Mouse (Mus musculus) cerebellum, postnatal 14 days (tissue): ENCODE results near the gene Vps13d.
"Not testable (repeated sequence)": the region's sequence is repeated elsewhere in the genome, so short reads cannot be mapped to it uniquely, and the experiment has no call there.

Experiments used
- DNase-seq, 2 experiments: peaks; one replicate each; pipeline ENCODE4 v3.0.0; 2021; ENCODE audit warnings: mixed read lengths in 2 of 2

Gene Vps13d

GRCm38 (mm10) chr4:145210564-145210963 is 15.8 kb upstream of the Vps13d start:
- no peak for DNase-seq

GRCm38 (mm10) chr4:145209690-145210088 is 14.9 kb upstream of the Vps13d start:
- no peak for DNase-seq

- DNase-seq: no peak
Measured at GRCm38 (mm10) chr4:145209076-145209689, 14.4 kb upstream of the Vps13d start.

- no peak for DNase-seq
Measured at GRCm38 (mm10) chr4:145207718-145208371, 13.0 kb upstream of the Vps13d start.

- no peak for DNase-seq
Measured at GRCm38 (mm10) chr4:145204779-145205178, 10.0 kb upstream of the Vps13d start.

- DNase-seq: no peak
Measured at GRCm38 (mm10) chr4:145203305-145203704, 8.5 kb upstream of the Vps13d start.

GRCm38 (mm10) chr4:145201424-145201823 is 6.6 kb upstream of the Vps13d start:
- DNase-seq: no peak

- DNase-seq: no peak
Measured at GRCm38 (mm10) chr4:145199982-145200699, 5.3 kb upstream of the Vps13d start.

- DNase-seq: no peak
Measured at GRCm38 (mm10) chr4:145196586-145196985, 1.8 kb upstream of the Vps13d start.

- no peak for DNase-seq
Measured at GRCm38 (mm10) chr4:145195172-145195571, 367 bp upstream of the Vps13d start.

- peak; percentile 57 to 63 for DNase-seq
Measured at GRCm38 (mm10) chr4:145193991-145194511, 754 bp downstream of the Vps13d start.

- DNase-seq: no peak
Measured at GRCm38 (mm10) chr4:145193406-145193805, 1.4 kb downstream of the Vps13d start.

GRCm38 (mm10) chr4:145192686-145193085 is 2.1 kb downstream of the Vps13d start:
- peak in 1 of 2 experiments; percentile 43 for DNase-seq

- no peak for DNase-seq
Measured at GRCm38 (mm10) chr4:145188561-145188960, 6.2 kb downstream of the Vps13d start.

GRCm38 (mm10) chr4:145187619-145188018 is 7.2 kb downstream of the Vps13d start:
- DNase-seq: no peak

GRCm38 (mm10) chr4:145178918-145179549 is 15.8 kb downstream of the Vps13d start:
- DNase-seq: no peak

GRCm38 (mm10) chr4:145165542-145165941 is 29.3 kb downstream of the Vps13d start:
- not testable (repeated sequence) for DNase-seq

GRCm38 (mm10) chr4:145164111-145164510 is 30.7 kb downstream of the Vps13d start:
- DNase-seq: no peak

- no peak for DNase-seq
Measured at GRCm38 (mm10) chr4:145161243-145161642, 33.6 kb downstream of the Vps13d start.

- DNase-seq: peak; percentile 57 to 66
Measured at GRCm38 (mm10) chr4:145155956-145156355, 38.8 kb downstream of the Vps13d start.

- DNase-seq: no peak
Measured at GRCm38 (mm10) chr4:145151103-145151486, 43.7 kb downstream of the Vps13d start.

GRCm38 (mm10) chr4:145150345-145151102 is 44.3 kb downstream of the Vps13d start:
- DNase-seq: peak in 1 of 2 experiments; percentile 48
